Mouse (Mus musculus) layer of hippocampus, adult 9-10 months (tissue): ENCODE results near the gene Htr6.

ENCODE experiments used
- DNase-seq: peaks from one replicate; pipeline ENCODE4 v3.0.0; 2022; ENCODE audit warnings: low spot score

Gene Htr6

DNA sequence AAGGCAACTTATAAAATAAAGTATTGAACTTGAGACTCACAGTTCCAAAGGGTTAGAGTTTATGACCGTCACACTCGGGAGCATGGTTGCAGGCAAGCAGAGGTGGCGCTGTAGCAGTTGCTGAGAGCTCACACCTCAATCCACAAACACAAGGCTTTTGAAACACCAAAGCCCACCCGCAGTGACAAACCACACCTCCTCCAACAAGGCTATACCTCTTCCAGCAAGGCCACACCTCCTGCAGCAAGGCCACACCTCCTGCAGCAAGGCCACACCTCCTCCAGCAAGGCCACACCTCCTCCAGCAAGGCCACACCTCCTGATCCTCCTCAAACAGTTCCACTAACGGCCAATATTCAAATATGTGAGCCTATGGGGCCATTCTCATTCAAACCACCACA, 30.8 kb downstream of the Htr6 start:
- DNase-seq: no peak

DNA sequence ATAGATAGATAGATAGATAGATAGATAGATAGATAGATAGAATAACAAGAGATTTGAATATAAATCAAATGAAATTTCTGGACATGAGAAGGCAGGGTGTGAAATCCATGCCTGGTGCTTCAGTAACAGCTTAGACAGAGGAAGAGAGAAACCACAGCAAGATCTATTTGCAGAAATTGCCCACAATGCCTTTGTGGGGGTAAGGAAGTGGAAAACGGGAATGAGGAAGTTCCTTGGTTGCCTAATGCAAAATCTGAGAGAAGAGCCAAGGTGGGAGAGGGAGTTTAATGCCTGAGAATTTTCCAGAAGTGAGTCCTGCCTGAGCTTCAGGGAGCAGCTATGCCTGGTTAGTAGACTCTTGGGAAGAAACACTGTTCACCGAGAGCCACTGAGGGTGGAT, 31.8 kb downstream of the Htr6 start:
- no peak for DNase-seq

DNA sequence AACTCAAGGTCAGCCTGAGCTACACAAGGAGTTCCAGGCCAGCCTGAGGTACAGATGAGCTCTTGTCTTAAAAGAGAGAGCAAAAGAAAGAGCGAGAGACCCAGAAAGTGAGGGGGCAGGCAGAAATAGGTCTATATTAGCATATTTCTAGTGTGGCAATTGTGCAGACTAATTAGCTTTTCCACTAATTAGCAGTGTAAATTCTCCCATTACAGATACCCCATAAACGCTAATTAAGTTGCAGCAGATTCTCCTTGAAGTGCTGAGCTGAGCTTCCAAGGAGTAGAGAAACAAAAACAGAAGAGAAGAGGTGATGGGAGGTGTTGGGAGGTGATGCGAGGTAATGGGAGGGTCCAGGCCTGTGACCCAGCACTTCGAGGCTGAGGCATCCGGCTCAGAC, 32.8 kb downstream of the Htr6 start:
- DNase-seq: no peak

GRCm38 (mm10) chr4:139040084-139040839, 35.1 kb downstream of the Htr6 start:
- DNase-seq: no peak

DNA sequence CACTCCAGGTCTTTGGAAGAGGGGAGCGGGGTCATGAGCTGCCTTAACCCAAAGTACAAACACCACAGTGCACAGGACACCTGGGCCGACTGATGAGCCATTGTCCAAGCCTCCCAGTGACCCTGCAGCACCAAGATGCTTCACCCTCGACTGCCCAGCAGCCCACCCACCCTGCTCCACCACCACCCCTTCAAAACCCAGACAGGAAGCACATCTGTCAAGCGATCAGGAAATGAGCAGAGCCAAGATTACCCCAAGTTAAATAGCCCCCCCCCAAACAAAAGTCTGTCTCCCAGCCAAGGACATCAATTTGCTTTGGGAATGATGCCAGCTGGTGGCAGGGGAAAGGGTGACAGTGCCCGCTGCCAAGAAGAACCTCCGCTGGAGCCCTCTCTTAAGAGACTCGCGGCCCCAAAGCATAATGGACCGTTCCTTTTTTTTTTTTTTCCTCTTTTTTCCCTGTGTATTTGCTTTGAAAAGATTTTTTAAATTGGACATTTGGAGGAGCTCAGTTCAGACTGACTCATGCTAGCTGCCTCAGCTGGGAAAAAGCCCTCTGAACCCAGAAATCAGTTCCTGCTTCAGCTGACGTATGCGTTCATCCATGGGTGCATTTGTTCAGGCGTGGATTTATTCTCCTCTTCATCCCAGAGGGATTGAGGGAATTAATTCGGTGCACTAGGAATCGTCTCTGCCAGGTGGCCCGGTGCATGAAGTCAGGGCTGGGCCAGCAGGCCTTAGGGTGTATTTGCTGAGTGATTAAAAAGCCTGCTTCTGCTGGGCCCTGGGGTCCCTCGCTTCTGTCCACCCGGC, 37.4 kb downstream of the Htr6 start:
- DNase-seq: no peak

DNA sequence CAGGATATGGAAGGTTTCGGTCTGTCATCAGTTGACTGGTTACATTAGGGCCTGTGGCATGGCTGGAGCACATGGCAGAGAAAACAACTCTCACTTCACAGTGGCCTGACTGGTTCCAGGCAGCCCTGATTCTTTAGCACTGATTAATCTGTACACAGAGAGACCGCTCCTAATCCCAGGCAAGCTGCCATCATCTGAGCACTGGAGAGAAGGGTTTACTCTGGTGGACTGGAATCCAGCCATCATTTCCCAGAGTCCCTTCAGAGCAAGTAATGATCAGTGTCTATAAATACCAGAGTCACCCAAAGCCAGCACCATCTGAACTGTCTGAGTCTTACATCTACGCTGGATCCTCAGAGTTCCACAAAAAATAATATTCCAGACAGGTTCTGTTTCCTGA, 39.6 kb downstream of the Htr6 start:
- no peak for DNase-seq

DNA sequence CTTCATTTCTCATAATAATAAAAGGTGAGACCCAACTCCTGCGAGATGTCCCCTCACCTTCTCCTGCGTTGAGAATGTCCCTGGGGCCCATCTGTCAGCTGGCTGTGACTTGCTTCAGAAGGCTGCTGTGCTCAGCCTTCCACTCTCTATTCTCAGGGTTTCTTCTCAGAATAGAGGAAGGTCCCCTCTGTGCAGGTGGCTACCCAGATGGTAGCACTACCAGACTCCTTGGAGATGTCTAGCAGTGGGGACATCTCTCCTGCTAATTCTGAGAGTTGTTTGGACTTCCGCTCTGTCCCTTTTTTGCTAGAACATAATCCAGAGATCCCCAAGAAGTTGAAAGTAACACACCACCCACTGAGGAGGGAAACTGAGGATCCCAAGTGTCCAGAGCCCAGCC, 40.4 kb downstream of the Htr6 start:
- no peak for DNase-seq

DNA sequence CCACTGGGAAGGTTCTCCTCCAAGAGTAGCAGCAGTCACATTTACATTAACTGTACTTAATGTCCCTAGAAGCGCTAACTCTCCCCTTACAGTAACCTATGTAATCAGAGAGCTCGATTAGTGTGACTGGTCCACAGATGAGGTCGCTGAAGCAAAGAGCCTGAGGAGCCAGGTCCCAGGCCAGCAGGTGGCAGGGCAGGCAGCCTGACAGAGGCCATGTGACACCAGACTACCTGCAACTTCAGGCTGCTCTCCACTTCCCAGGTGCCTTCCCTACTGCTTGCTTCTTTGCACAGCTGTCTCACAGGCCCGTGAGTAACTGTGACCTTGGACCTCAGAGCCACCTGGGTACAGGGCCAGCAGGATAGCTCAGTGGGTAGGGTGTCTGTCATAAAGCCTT, 40.8 kb downstream of the Htr6 start:
- no peak for DNase-seq

DNA sequence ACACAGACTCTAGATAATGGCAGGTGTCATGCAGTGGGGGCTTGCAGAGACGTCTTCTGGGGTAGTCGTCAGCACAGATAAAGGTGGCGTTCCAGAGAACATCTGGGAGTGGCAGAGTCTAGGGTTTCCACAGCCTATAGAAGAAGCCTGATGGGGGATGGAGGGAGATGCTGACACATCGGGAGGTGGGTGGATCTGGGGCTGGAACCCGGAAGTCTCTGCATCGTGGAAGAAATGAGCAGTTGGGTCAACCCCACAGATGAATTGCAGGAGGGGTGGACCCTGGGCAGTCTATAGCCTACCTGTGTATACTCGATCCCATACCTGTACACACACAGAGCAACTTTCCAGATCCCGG, 41.4 kb downstream of the Htr6 start:
- DNase-seq: no peak

- DNase-seq: no peak
These were observed 41.9 kb downstream of the Htr6 start for GRCm38 (mm10) chr4:139033263-139034009.

DNA sequence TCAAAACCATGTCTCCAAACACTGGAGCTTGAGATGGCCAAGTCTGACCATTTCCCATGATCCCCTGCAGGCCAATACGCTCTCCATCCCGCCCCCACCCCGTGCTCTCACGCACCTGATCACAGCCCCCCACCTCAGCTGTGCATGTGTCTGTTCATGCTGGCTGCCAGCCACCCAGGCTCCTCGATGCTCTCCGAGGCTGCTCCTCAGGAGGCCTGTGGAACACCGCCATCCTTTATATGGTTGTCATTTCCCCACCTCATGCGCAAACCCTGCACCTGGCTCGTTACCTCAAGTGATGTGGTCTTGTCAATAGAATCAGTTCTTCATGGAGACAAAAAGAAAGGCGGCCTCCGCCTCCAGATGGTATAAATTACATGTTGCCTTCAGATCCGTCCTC, 42.8 kb downstream of the Htr6 start:
- no peak for DNase-seq

- DNase-seq: no peak
These were observed 44.7 kb downstream of the Htr6 start for GRCm38 (mm10) chr4:139030675-139031074.

DNA sequence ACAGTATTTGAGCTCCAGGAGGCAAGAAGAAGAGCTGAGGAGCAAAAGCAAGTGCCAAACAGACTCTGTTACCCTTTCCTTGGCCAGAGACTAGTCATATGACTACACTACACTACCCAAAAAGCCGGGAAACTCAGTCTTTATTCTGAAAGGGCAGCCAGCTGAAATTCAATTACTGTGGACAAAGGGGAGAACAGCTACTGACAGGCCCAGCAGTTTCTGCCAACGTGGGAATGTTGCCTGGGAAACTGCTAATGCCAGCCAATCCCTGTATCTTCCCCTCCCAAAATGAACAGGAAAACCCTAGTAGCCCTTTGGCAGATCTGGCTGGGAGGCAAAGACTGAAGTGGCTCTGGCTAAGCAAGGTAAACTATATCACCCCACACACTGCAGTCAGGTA, 51.0 kb downstream of the Htr6 start:
- no peak for DNase-seq

GRCm38 (mm10) chr4:139020385-139020784, 55.0 kb downstream of the Htr6 start:
- DNase-seq: no peak

GRCm38 (mm10) chr4:139019413-139019812, 56.0 kb downstream of the Htr6 start:
- no peak for DNase-seq

GRCm38 (mm10) chr4:139018976-139019375, 56.4 kb downstream of the Htr6 start:
- DNase-seq: no peak

- no peak for DNase-seq
These were observed 57.0 kb downstream of the Htr6 start for GRCm38 (mm10) chr4:139018388-139018787.

GRCm38 (mm10) chr4:139014793-139015192, 60.6 kb downstream of the Htr6 start:
- DNase-seq: no peak

GRCm38 (mm10) chr4:139013281-139013680, 62.1 kb downstream of the Htr6 start:
- no peak for DNase-seq

DNA sequence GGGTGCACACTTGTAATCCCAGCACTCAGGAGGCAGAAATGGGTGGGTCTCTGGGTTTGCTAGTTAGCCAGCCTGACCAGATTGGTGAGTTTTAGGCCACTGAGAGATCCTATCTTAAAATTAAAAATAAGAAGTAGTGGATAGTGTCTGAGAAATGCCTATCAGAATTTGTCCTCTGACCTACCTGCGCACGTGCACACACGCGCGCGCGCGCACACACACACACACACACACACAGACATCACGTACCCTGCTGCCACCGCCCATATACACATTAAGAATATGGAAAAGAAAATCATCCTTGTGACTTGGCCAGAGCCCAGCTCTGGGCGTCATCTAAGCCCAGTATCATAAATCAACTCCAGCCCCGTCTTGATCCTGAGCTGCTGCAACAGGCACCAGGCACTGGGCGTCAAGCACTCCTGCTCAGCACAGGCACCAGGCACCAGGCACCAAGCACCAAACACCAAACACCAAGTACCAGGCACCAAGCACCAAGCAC, 64.1 kb downstream of the Htr6 start:
- DNase-seq: no peak
